Mouse (Mus musculus): Measurements from ENCODE around the gene Zfp518a.

The Zfp518a gene

GRCm38 (mm10) chr19:40894519-40895392, at the start of gene Zfp518a:
TSS of gene Zfp518a (plus strand) at chr19:40894705.
- peak; percentile 86 for DNase-seq (ENCODE audit: low spot score)

- no peak for DNase-seq (ENCODE audit: low spot score)
Observed at GRCm38 (mm10) chr19:40844731-40845130, 49.8 kb upstream of the Zfp518a start.

- no peak for DNase-seq (ENCODE audit: low spot score)
Observed at GRCm38 (mm10) chr19:40849391-40849790, 45.1 kb upstream of the Zfp518a start.

- no peak for DNase-seq (ENCODE audit: low spot score)
Observed at GRCm38 (mm10) chr19:40859555-40859954, 35.0 kb upstream of the Zfp518a start.

GRCm38 (mm10) chr19:40868284-40868683, 26.2 kb upstream of the Zfp518a start:
- no peak for DNase-seq (ENCODE audit: low spot score)

GRCm38 (mm10) chr19:40869425-40870105, 24.9 kb upstream of the Zfp518a start:
- DNase-seq (ENCODE audit: low spot score): no peak

GRCm38 (mm10) chr19:40872955-40873665, 21.4 kb upstream of the Zfp518a start:
- DNase-seq (ENCODE audit: low spot score): peak; percentile 83

- no peak for DNase-seq (ENCODE audit: low spot score)
Observed at GRCm38 (mm10) chr19:40881700-40882099, 12.8 kb upstream of the Zfp518a start.

- DNase-seq (ENCODE audit: low spot score): no peak
Observed at GRCm38 (mm10) chr19:40888887-40889286, 5.6 kb upstream of the Zfp518a start.

GRCm38 (mm10) chr19:40894071-40894506, 416 bp upstream of the Zfp518a start:
- DNase-seq (ENCODE audit: low spot score): no peak

- no peak for DNase-seq (ENCODE audit: low spot score)
Observed at GRCm38 (mm10) chr19:40895393-40895703, 843 bp downstream of the Zfp518a start.

GRCm38 (mm10) chr19:40931581-40932369, 37.3 kb downstream of the Zfp518a start:
- DNase-seq (ENCODE audit: low spot score): no peak

GRCm38 (mm10) chr19:40935376-40935775, 40.9 kb downstream of the Zfp518a start:
- no peak for DNase-seq (ENCODE audit: low spot score)

- no peak for DNase-seq (ENCODE audit: low spot score)
Observed at GRCm38 (mm10) chr19:40936038-40936437, 41.5 kb downstream of the Zfp518a start.

- no peak for DNase-seq (ENCODE audit: low spot score)
Observed at GRCm38 (mm10) chr19:40943552-40943951, 49.0 kb downstream of the Zfp518a start.

- DNase-seq (ENCODE audit: low spot score): no peak
Observed at GRCm38 (mm10) chr19:40946937-40947577, 52.6 kb downstream of the Zfp518a start.

- no peak for DNase-seq (ENCODE audit: low spot score)
Observed at GRCm38 (mm10) chr19:40958981-40959380, 64.5 kb downstream of the Zfp518a start.

GRCm38 (mm10) chr19:40962988-40963387, 68.5 kb downstream of the Zfp518a start:
- DNase-seq (ENCODE audit: low spot score): peak; percentile 57

GRCm38 (mm10) chr19:40964367-40964891, 69.9 kb downstream of the Zfp518a start:
- DNase-seq (ENCODE audit: low spot score): no peak

- DNase-seq (ENCODE audit: low spot score): no peak
Observed at GRCm38 (mm10) chr19:40964936-40965850, 70.7 kb downstream of the Zfp518a start.

All from ovary, postnatal 36 days (tissue).